Mouse (Mus musculus): ENCODE measurements around the gene Cyp21a1. TPM values are rescaled to one million over a fixed set of nuclear protein-coding genes. Genes with fewer than 3 reads are reported as not detected.

The Cyp21a1 gene
- not detected for polyA plus RNA-seq (2015; fragmentation: Illumina TruSeq; extraction: RNeasy Lipid Tissue Mini Kit (QIAGEN cat#74804); ENCODE audit: low read depth, low replicate concordance)

GRCm38 (mm10) chr17:34804301-34804700, at the start of gene Cyp21a1:
TSS of gene Cyp21a1 (minus strand) at chr17:34804561.

GRCm38 (mm10) chr17:34849722-34850516, 45.6 kb upstream of the Cyp21a1 start, which contains the start of the genes Skiv2l and Nelfe:
TSS of gene Skiv2l (minus strand) at chr17:34850210.
TSS of gene Nelfe (plus strand) at chr17:34850391.

GRCm38 (mm10) chr17:34836856-34837221, 32.5 kb upstream of the Cyp21a1 start, which contains the start of the genes Stk19 and Dxo:
TSS of gene Stk19 (minus strand) at chr17:34836945.
TSS of gene Dxo (plus strand) at chr17:34837019.

Other genes starting within 250 kb of the Cyp21a1 start
- 2.6 TPM for gene Notch4, start 240.3 kb downstream of the Cyp21a1 start, polyA plus RNA-seq (2015; fragmentation: Illumina TruSeq; extraction: RNeasy Lipid Tissue Mini Kit (QIAGEN cat#74804); ENCODE audit: low read depth, low replicate concordance)
- 3.5 TPM for gene Gpsm3, start 214.8 kb downstream of the Cyp21a1 start, polyA plus RNA-seq (2015; fragmentation: Illumina TruSeq; extraction: RNeasy Lipid Tissue Mini Kit (QIAGEN cat#74804); ENCODE audit: low read depth, low replicate concordance)
- 44.5 TPM for gene Pbx2, start 213.3 kb downstream of the Cyp21a1 start, polyA plus RNA-seq (2015; fragmentation: Illumina TruSeq; extraction: RNeasy Lipid Tissue Mini Kit (QIAGEN cat#74804); ENCODE audit: low read depth, low replicate concordance)
- gene Ager, start 206.7 kb downstream of the Cyp21a1 start, polyA plus RNA-seq (2015; fragmentation: Illumina TruSeq; extraction: RNeasy Lipid Tissue Mini Kit (QIAGEN cat#74804); ENCODE audit: low read depth, low replicate concordance): 0.58 TPM
- 111 TPM for gene Rnf5, start 200.9 kb downstream of the Cyp21a1 start, polyA plus RNA-seq (2015; fragmentation: Illumina TruSeq; extraction: RNeasy Lipid Tissue Mini Kit (QIAGEN cat#74804); ENCODE audit: low read depth, low replicate concordance)
- gene Agpat1, start 200.3 kb downstream of the Cyp21a1 start, polyA plus RNA-seq (2015; fragmentation: Illumina TruSeq; extraction: RNeasy Lipid Tissue Mini Kit (QIAGEN cat#74804); ENCODE audit: low read depth, low replicate concordance): 124 TPM
- 3.2 TPM for gene Egfl8, start 188.6 kb downstream of the Cyp21a1 start, polyA plus RNA-seq (2015; fragmentation: Illumina TruSeq; extraction: RNeasy Lipid Tissue Mini Kit (QIAGEN cat#74804); ENCODE audit: low read depth, low replicate concordance)
- gene Ppt2, start 176.1 kb downstream of the Cyp21a1 start, polyA plus RNA-seq (2015; fragmentation: Illumina TruSeq; extraction: RNeasy Lipid Tissue Mini Kit (QIAGEN cat#74804); ENCODE audit: low read depth, low replicate concordance): 37.7 TPM
- 123 TPM for gene Prrt1, start 175.0 kb downstream of the Cyp21a1 start, polyA plus RNA-seq (2015; fragmentation: Illumina TruSeq; extraction: RNeasy Lipid Tissue Mini Kit (QIAGEN cat#74804); ENCODE audit: low read depth, low replicate concordance)
- gene Fkbpl, start 159.8 kb downstream of the Cyp21a1 start, polyA plus RNA-seq (2015; fragmentation: Illumina TruSeq; extraction: RNeasy Lipid Tissue Mini Kit (QIAGEN cat#74804); ENCODE audit: low read depth, low replicate concordance): 12.5 TPM
- gene Atf6b, start 157.4 kb downstream of the Cyp21a1 start, polyA plus RNA-seq (2015; fragmentation: Illumina TruSeq; extraction: RNeasy Lipid Tissue Mini Kit (QIAGEN cat#74804); ENCODE audit: low read depth, low replicate concordance): 54.8 TPM
- 0.86 TPM for gene Tnxb, start 134.0 kb downstream of the Cyp21a1 start, polyA plus RNA-seq (2015; fragmentation: Illumina TruSeq; extraction: RNeasy Lipid Tissue Mini Kit (QIAGEN cat#74804); ENCODE audit: low read depth, low replicate concordance)
- 10.9 TPM for gene C4b, start 60.7 kb downstream of the Cyp21a1 start, polyA plus RNA-seq (2015; fragmentation: Illumina TruSeq; extraction: RNeasy Lipid Tissue Mini Kit (QIAGEN cat#74804); ENCODE audit: low read depth, low replicate concordance)
- 67.9 TPM for gene Stk19, start 32.4 kb upstream of the Cyp21a1 start, polyA plus RNA-seq (2015; fragmentation: Illumina TruSeq; extraction: RNeasy Lipid Tissue Mini Kit (QIAGEN cat#74804); ENCODE audit: low read depth, low replicate concordance)
- gene Dxo, start 32.5 kb upstream of the Cyp21a1 start, polyA plus RNA-seq (2015; fragmentation: Illumina TruSeq; extraction: RNeasy Lipid Tissue Mini Kit (QIAGEN cat#74804); ENCODE audit: low read depth, low replicate concordance): 37.4 TPM
- gene Skiv2l, start 45.6 kb upstream of the Cyp21a1 start, polyA plus RNA-seq (2015; fragmentation: Illumina TruSeq; extraction: RNeasy Lipid Tissue Mini Kit (QIAGEN cat#74804); ENCODE audit: low read depth, low replicate concordance): 47.0 TPM
- 35.3 TPM for gene Nelfe, start 45.8 kb upstream of the Cyp21a1 start, polyA plus RNA-seq (2015; fragmentation: Illumina TruSeq; extraction: RNeasy Lipid Tissue Mini Kit (QIAGEN cat#74804); ENCODE audit: low read depth, low replicate concordance)
- gene Cfb, start 58.0 kb upstream of the Cyp21a1 start, polyA plus RNA-seq (2015; fragmentation: Illumina TruSeq; extraction: RNeasy Lipid Tissue Mini Kit (QIAGEN cat#74804); ENCODE audit: low read depth, low replicate concordance): 0.31 TPM
- 5.7 TPM for gene Zbtb12, start 74.9 kb upstream of the Cyp21a1 start, polyA plus RNA-seq (2015; fragmentation: Illumina TruSeq; extraction: RNeasy Lipid Tissue Mini Kit (QIAGEN cat#74804); ENCODE audit: low read depth, low replicate concordance)
- not detected for gene Gm20547, start 77.5 kb upstream of the Cyp21a1 start, polyA plus RNA-seq (2015; fragmentation: Illumina TruSeq; extraction: RNeasy Lipid Tissue Mini Kit (QIAGEN cat#74804); ENCODE audit: low read depth, low replicate concordance)
- gene C2, start 93.7 kb upstream of the Cyp21a1 start, polyA plus RNA-seq (2015; fragmentation: Illumina TruSeq; extraction: RNeasy Lipid Tissue Mini Kit (QIAGEN cat#74804); ENCODE audit: low read depth, low replicate concordance): 1.5 TPM
- 122 TPM for gene Ehmt2, start 93.9 kb upstream of the Cyp21a1 start, polyA plus RNA-seq (2015; fragmentation: Illumina TruSeq; extraction: RNeasy Lipid Tissue Mini Kit (QIAGEN cat#74804); ENCODE audit: low read depth, low replicate concordance)
- gene Slc44a4, start 109.9 kb upstream of the Cyp21a1 start, polyA plus RNA-seq (2015; fragmentation: Illumina TruSeq; extraction: RNeasy Lipid Tissue Mini Kit (QIAGEN cat#74804); ENCODE audit: low read depth, low replicate concordance): 0.19 TPM
- gene Neu1, start 126.7 kb upstream of the Cyp21a1 start, polyA plus RNA-seq (2015; fragmentation: Illumina TruSeq; extraction: RNeasy Lipid Tissue Mini Kit (QIAGEN cat#74804); ENCODE audit: low read depth, low replicate concordance): 51.2 TPM
- 8.3 TPM for gene Hspa1b, start 154.7 kb upstream of the Cyp21a1 start, polyA plus RNA-seq (2015; fragmentation: Illumina TruSeq; extraction: RNeasy Lipid Tissue Mini Kit (QIAGEN cat#74804); ENCODE audit: low read depth, low replicate concordance)
- gene Gm20481, start 165.4 kb upstream of the Cyp21a1 start, polyA plus RNA-seq (2015; fragmentation: Illumina TruSeq; extraction: RNeasy Lipid Tissue Mini Kit (QIAGEN cat#74804); ENCODE audit: low read depth, low replicate concordance): not detected
- gene Hspa1a, start 167.6 kb upstream of the Cyp21a1 start, polyA plus RNA-seq (2015; fragmentation: Illumina TruSeq; extraction: RNeasy Lipid Tissue Mini Kit (QIAGEN cat#74804); ENCODE audit: low read depth, low replicate concordance): 8.4 TPM
- 0.36 TPM for gene Hspa1l, start 168.1 kb upstream of the Cyp21a1 start, polyA plus RNA-seq (2015; fragmentation: Illumina TruSeq; extraction: RNeasy Lipid Tissue Mini Kit (QIAGEN cat#74804); ENCODE audit: low read depth, low replicate concordance)
- 26.4 TPM for gene Lsm2, start 177.3 kb upstream of the Cyp21a1 start, polyA plus RNA-seq (2015; fragmentation: Illumina TruSeq; extraction: RNeasy Lipid Tissue Mini Kit (QIAGEN cat#74804); ENCODE audit: low read depth, low replicate concordance)
- 22.8 TPM for gene Vars, start 196.4 kb upstream of the Cyp21a1 start, polyA plus RNA-seq (2015; fragmentation: Illumina TruSeq; extraction: RNeasy Lipid Tissue Mini Kit (QIAGEN cat#74804); ENCODE audit: low read depth, low replicate concordance)
- gene Vwa7, start 212.0 kb upstream of the Cyp21a1 start, polyA plus RNA-seq (2015; fragmentation: Illumina TruSeq; extraction: RNeasy Lipid Tissue Mini Kit (QIAGEN cat#74804); ENCODE audit: low read depth, low replicate concordance): 0.71 TPM
- not detected for gene Sapcd1, start 223.5 kb upstream of the Cyp21a1 start, polyA plus RNA-seq (2015; fragmentation: Illumina TruSeq; extraction: RNeasy Lipid Tissue Mini Kit (QIAGEN cat#74804); ENCODE audit: low read depth, low replicate concordance)
- gene Msh5, start 242.2 kb upstream of the Cyp21a1 start, polyA plus RNA-seq (2015; fragmentation: Illumina TruSeq; extraction: RNeasy Lipid Tissue Mini Kit (QIAGEN cat#74804); ENCODE audit: low read depth, low replicate concordance): 0.67 TPM
- 22.1 TPM for gene Clic1, start 245.4 kb upstream of the Cyp21a1 start, polyA plus RNA-seq (2015; fragmentation: Illumina TruSeq; extraction: RNeasy Lipid Tissue Mini Kit (QIAGEN cat#74804); ENCODE audit: low read depth, low replicate concordance)

All from brain, adult 10 weeks (tissue).